Mouse (Mus musculus) intestine, embryonic 15.5 days (tissue): Measurements from ENCODE around the gene Ift172. TPM values are rescaled to one million over a fixed set of nuclear protein-coding genes. Genes with fewer than 3 reads are reported as not detected.

Experiments
- polyA plus RNA-seq: library from polyadenylated mRNA; unstranded; fragments of >200 nt; fragmentation: Nextera tagmentation; extraction: Ambion mirVana; gene quantifications from 2 replicates; pipeline ENCODE4 v1.2.1, GENCODE M21; 2015

Ift172 gene
- polyA plus RNA-seq, 1 experiment from 2014 or later = 20.1 TPM

Other genes with a start within 250 kb of the Ift172 start
- gene Atraid, start 242.8 kb downstream of the Ift172 start, polyA plus RNA-seq = 164 and 171 TPM in 2 replicates
- gene Slc5a6, start 242.2 kb downstream of the Ift172 start, polyA plus RNA-seq = 12.8 and 15.1 TPM in 2 replicates
- gene Cad, start 236.3 kb downstream of the Ift172 start, polyA plus RNA-seq = 24.2 and 25.2 TPM in 2 replicates
- not detected in 2 replicates for gene Dnajc5g, start 184.8 kb downstream of the Ift172 start, polyA plus RNA-seq
- gene Slc30a3, start 182.9 kb downstream of the Ift172 start, polyA plus RNA-seq = 0.26 and 0.34 TPM in 2 replicates
- gene Trim54, start 174.4 kb downstream of the Ift172 start, polyA plus RNA-seq = not detected in 2 replicates
- gene Ucn, start 152.3 kb downstream of the Ift172 start, polyA plus RNA-seq = not detected in 2 replicates
- 57.1 and 67.9 TPM in 2 replicates for gene Mpv17, start 136.9 kb downstream of the Ift172 start, polyA plus RNA-seq
- 2.1 and 2.4 TPM in 2 replicates for gene Gm29609, start 111.2 kb downstream of the Ift172 start, polyA plus RNA-seq
- 56.6 and 63.4 TPM in 2 replicates for gene Gtf3c2, start 111.0 kb downstream of the Ift172 start, polyA plus RNA-seq
- gene Snx17, start 97.9 kb downstream of the Ift172 start, polyA plus RNA-seq = 131 and 136 TPM in 2 replicates
- gene Eif2b4, start 97.7 kb downstream of the Ift172 start, polyA plus RNA-seq = 58.0 and 67.3 TPM in 2 replicates
- gene Zfp513, start 88.8 kb downstream of the Ift172 start, polyA plus RNA-seq = 8.1 and 8.8 TPM in 2 replicates
- 124 and 132 TPM in 2 replicates for gene Ppm1g, start 70.4 kb downstream of the Ift172 start, polyA plus RNA-seq
- 133 and 136 TPM in 2 replicates for gene Nrbp1, start 50.3 kb downstream of the Ift172 start, polyA plus RNA-seq
- gene Gm9970, start 49.9 kb downstream of the Ift172 start, polyA plus RNA-seq = 0.33 TPM in 1 of 2 replicates, not detected in the other
- gene Krtcap3, start 39.4 kb downstream of the Ift172 start, polyA plus RNA-seq = 66.8 and 70.0 TPM in 2 replicates
- 27.9 and 29.6 TPM in 2 replicates for gene Fndc4, start 5.0 kb upstream of the Ift172 start, polyA plus RNA-seq
- 0.52 and 0.54 TPM in 2 replicates for gene Gckr, start 6.3 kb upstream of the Ift172 start, polyA plus RNA-seq
- 37.6 and 40.1 TPM in 2 replicates for gene Zfp512, start 161.3 kb upstream of the Ift172 start, polyA plus RNA-seq
- gene 4930548H24Rik, start 194.6 kb upstream of the Ift172 start, polyA plus RNA-seq = not detected in 2 replicates
- gene Gpn1, start 203.6 kb upstream of the Ift172 start, polyA plus RNA-seq = 47.9 and 54.5 TPM in 2 replicates
- gene Slc4a1ap, start 235.9 kb upstream of the Ift172 start, polyA plus RNA-seq = 25.5 and 27.8 TPM in 2 replicates
- gene Supt7l, start 236.7 kb upstream of the Ift172 start, polyA plus RNA-seq = 18.1 TPM in 2 replicates